ENCODE assay signal across 8 mouse cellular contexts in genomic region chr12:91849045-91849467, GRCm38 (mm10). TPM values are rescaled to one million over a fixed set of nuclear protein-coding genes. Genes with fewer than 3 reads are reported as not detected.
DNase-seq lines count a peak whose midpoint lies in the region; ATAC-seq and TF ChIP-seq lines count a peak whose summit lies in the region.

Gene Sel1l (minus strand): TSS chr12:91849157.

- peak within 1 kb of the TSS; percentile 72 for H3K4me2 ChIP-seq in heart, embryonic 11.5 days
- peak within 1 kb of the TSS; percentile 78 for H3K4me2 ChIP-seq in kidney, embryonic 16.5 days (replicated peaks; ENCODE audit: low read depth, low read length)
- peak within 1 kb of the TSS; percentile 74 for H3K4me2 ChIP-seq in myocyte (ENCODE audit: low read depth)

- ATAC-seq in heart, embryonic 11.5 days (replicated peaks; ENCODE audit: insufficient number of reproducible peaks, low FRiP score, low TSS enrichment), result peak; percentile 100
- peak; percentile 100 for ATAC-seq in kidney, embryonic 16.5 days (ENCODE audit: low FRiP score, low TSS enrichment)

- H3K27me3 ChIP-seq in C2C12 (ENCODE audit: control insufficient read depth, insufficient read depth, insufficient read length) (no peaks in the 10 kb centered on the region), myocyte (ENCODE audit: control insufficient read depth, insufficient read depth, insufficient read length) (peaks cover under 1% of the 10 kb centered on the region)
- H3K27me3 ChIP-seq in erythroblast, embryonic 14.5 days (ENCODE audit: control insufficient read depth), result no peaks in the 10 kb centered on the region
- H3K27me3 ChIP-seq in heart, embryonic 11.5 days (ENCODE audit: control insufficient read depth, insufficient read depth, low read length), result no peaks in the 10 kb centered on the region
- no peaks in the 10 kb centered on the region for H3K27me3 ChIP-seq in kidney, embryonic 16.5 days (ENCODE audit: insufficient read depth, low read length)
- H3K27me3 ChIP-seq in liver, adult 2 months (ENCODE audit: control insufficient read depth, insufficient read depth, low read length), result no peaks in the 10 kb centered on the region
- no peaks in the 10 kb centered on the region for H3K27me3 ChIP-seq in splenic B cell, adult 2 months (ENCODE audit: control insufficient read depth, insufficient read depth, low read length, poor library complexity, severe bottlenecking)

- H3K9ac ChIP-seq in heart, embryonic 11.5 days (ENCODE audit: low read depth, low read length), result peak within 1 kb of the TSS; percentile 86
- peak within 1 kb of the TSS; percentile 91 for H3K9ac ChIP-seq in kidney, embryonic 16.5 days (replicated peaks; ENCODE audit: low read length)
- H3K9ac ChIP-seq in liver, adult 2 months (ENCODE audit: low read depth, low read length), result peak within 1 kb of the TSS; percentile 93

- WGBS in heart, embryonic 11.5 days (ENCODE audit: insufficient replicate concordance), result under 1% methylated on average over 35 of the region's 35 CpGs
- WGBS in kidney, embryonic 16.5 days, result under 1% methylated on average over 35 of the region's 35 CpGs
- WGBS in liver, adult 2 months, result 1% methylated on average over 33 of the region's 35 CpGs

- H3K4me3 ChIP-seq in C2C12 (ENCODE audit: insufficient read depth, poor library complexity, severe bottlenecking) (peak within 1 kb of the TSS; percentile 79), myocyte (peak within 1 kb of the TSS; percentile 51)
- H3K4me3 ChIP-seq in erythroblast, embryonic 14.5 days (replicated peaks), result peak within 1 kb of the TSS; percentile 78
- peak within 1 kb of the TSS; percentile 73 for H3K4me3 ChIP-seq in heart, embryonic 11.5 days (ENCODE audit: low read depth, low read length)
- peak within 1 kb of the TSS; percentile 80 for H3K4me3 ChIP-seq in kidney, embryonic 16.5 days (ENCODE audit: low read length)
- H3K4me3 ChIP-seq in liver, adult 2 months (ENCODE audit: insufficient read depth, low read depth, low read length), result peak within 1 kb of the TSS; percentile 92

- DNase-seq in brain, embryonic 14.5 days (ENCODE audit: low read depth), result peak; percentile 100
- DNase-seq in liver, adult 2 months (ENCODE audit: extremely low read depth, low read depth, low spot score), result peak; percentile 97
- DNase-seq in splenic B cell, adult 2 months (ENCODE audit: low read depth, low spot score), result peak; percentile 99

- no peaks in the 10 kb centered on the region for H3K9me3 ChIP-seq in erythroblast, embryonic 14.5 days (ENCODE audit: control insufficient read depth, low read length)
- no peaks in the 10 kb centered on the region for H3K9me3 ChIP-seq in heart, embryonic 11.5 days (replicated peaks; ENCODE audit: control insufficient read depth, low read length)
- no peaks in the 10 kb centered on the region for H3K9me3 ChIP-seq in kidney, embryonic 16.5 days (ENCODE audit: low read length)

- no peaks in the 10 kb centered on the region for H3K36me3 ChIP-seq in C2C12 (ENCODE audit: control insufficient read depth, insufficient read depth)
- peaks cover under 1% of the 10 kb centered on the region for H3K36me3 ChIP-seq in erythroblast, embryonic 14.5 days (ENCODE audit: control insufficient read depth)
- no peaks in the 10 kb centered on the region for H3K36me3 ChIP-seq in heart, embryonic 11.5 days (ENCODE audit: control insufficient read depth, insufficient read depth, low read length)
- no peaks in the 10 kb centered on the region for H3K36me3 ChIP-seq in kidney, embryonic 16.5 days (ENCODE audit: insufficient read depth, low read length)
- no peaks in the 10 kb centered on the region for H3K36me3 ChIP-seq in liver, adult 2 months (ENCODE audit: control insufficient read depth, insufficient read depth, low read length)
- H3K36me3 ChIP-seq in myocyte (ENCODE audit: control insufficient read depth, insufficient read depth), result no peaks in the 10 kb centered on the region
- H3K36me3 ChIP-seq in splenic B cell, adult 2 months (ENCODE audit: control insufficient read depth, insufficient read depth, low read length, poor library complexity, severe bottlenecking), result peaks cover 4% of the 10 kb centered on the region; the same call in 1 of the 2 replicates

- TF ChIP-seq CTCF in C2C12 (IDR thresholded peaks at IDR 0.05; ENCODE audit: control insufficient read depth, insufficient read depth, insufficient read length), result no peak
- no peak for TF ChIP-seq CTCF in brain, embryonic 14.5 days (IDR thresholded peaks at IDR 0.05; ENCODE audit: borderline replicate concordance, extremely low read depth, insufficient read depth, insufficient read length)
- TF ChIP-seq CTCF in liver, adult 2 months (IDR thresholded peaks at IDR 0.05; ENCODE audit: low read depth, low read length), result no peak

- H3K79me3 ChIP-seq in C2C12 (ENCODE audit: low read depth), result peaks cover 9% of the 10 kb centered on the region

- peak within 1 kb of the TSS; percentile 73 for H3ac ChIP-seq in C2C12 (ENCODE audit: control insufficient read depth, insufficient read length, low read depth)
- peak within 1 kb of the TSS; percentile 63 for H3ac ChIP-seq in myocyte (ENCODE audit: control insufficient read depth, insufficient read length)

- TF ChIP-seq POLR2A in brain, embryonic 14.5 days (IDR thresholded peaks at IDR 0.05; ENCODE audit: borderline replicate concordance, extremely low read depth, insufficient read depth, insufficient read length, poor library complexity, severe bottlenecking), result peak; percentile 97
- peak; percentile 96 for TF ChIP-seq POLR2A in liver, adult 2 months (IDR thresholded peaks at IDR 0.05; ENCODE audit: extremely low read depth, insufficient read depth, low read length)
- peak; percentile 100 for TF ChIP-seq POLR2A in myocyte (IDR thresholded peaks at IDR 0.05; ENCODE audit: insufficient read length, low read depth)

- H3K27ac ChIP-seq in heart, embryonic 11.5 days (ENCODE audit: low read depth, low read length), result peak within 1 kb of the TSS; percentile 36
- peak within 1 kb of the TSS; percentile 36; the same call in 1 of the 2 replicates for H3K27ac ChIP-seq in kidney, embryonic 16.5 days (ENCODE audit: low read length)
- peak within 1 kb of the TSS; percentile 95 for H3K27ac ChIP-seq in liver, adult 2 months (replicated peaks; ENCODE audit: insufficient read depth, low read depth, low read length)

- peaks cover 21% of the 10 kb centered on the region for H3K79me2 ChIP-seq in C2C12 (ENCODE audit: control insufficient read depth, insufficient read depth)
- H3K79me2 ChIP-seq in liver, adult 2 months (ENCODE audit: control insufficient read depth, insufficient read depth, low read length), result peaks cover 8% of the 10 kb centered on the region
- peaks cover 28% of the 10 kb centered on the region for H3K79me2 ChIP-seq in myocyte (ENCODE audit: control insufficient read depth, insufficient read depth)

- peaks cover 22% of the 10 kb centered on the region for H3K4me1 ChIP-seq in erythroblast, embryonic 14.5 days (ENCODE audit: control insufficient read depth)
- peaks cover 5% of the 10 kb centered on the region; the same call in 1 of the 2 replicates for H3K4me1 ChIP-seq in heart, embryonic 11.5 days (ENCODE audit: control insufficient read depth, insufficient read depth, low read length)
- peaks cover 7% of the 10 kb centered on the region for H3K4me1 ChIP-seq in kidney, embryonic 16.5 days (ENCODE audit: insufficient read depth, low read length)
- H3K4me1 ChIP-seq in liver, adult 2 months (ENCODE audit: control insufficient read depth, insufficient read depth, low read length), result peaks cover 12% of the 10 kb centered on the region

TF ChIP-seq in C2C12, 6 proteins besides CTCF, POLR2A, EP300 and RAD21:
- no peak for TF ChIP-seq MYOD1 (IDR thresholded peaks at IDR 0.05; ENCODE audit: control insufficient read depth, insufficient read length, low read depth)
- TF ChIP-seq MAX (IDR thresholded peaks at IDR 0.05), result no peak

TF ChIP-seq in myocyte, 11 proteins besides CTCF, POLR2A, EP300 and RAD21:
- TF ChIP-seq POLR2AphosphoS2 (IDR thresholded peaks at IDR 0.05; ENCODE audit: insufficient read length, low read depth) (peak; percentile 97), TCF12 (IDR thresholded peaks at IDR 0.05; ENCODE audit: insufficient read depth, poor library complexity, severe bottlenecking) (no peak), CEBPB (IDR thresholded peaks at IDR 0.05; ENCODE audit: insufficient read depth, poor library complexity, severe bottlenecking) (no peak), E2F4 (IDR thresholded peaks at IDR 0.05; ENCODE audit: insufficient read depth) (no peak), USF1 (IDR thresholded peaks at IDR 0.05; ENCODE audit: low read depth) (no peak), MYOD1 (IDR thresholded peaks at IDR 0.05; ENCODE audit: control insufficient read depth in 1 of 3, insufficient read length in 2 of 3, low read depth in 2 of 3) (peak in 1 of 3 experiments; percentile 21), MYOG (IDR thresholded peaks at IDR 0.05; ENCODE audit: control insufficient read depth in 1 of 3, insufficient read depth in 1 of 3, insufficient read length in 2 of 3, low read depth in 2 of 3) (no peak), TCF3 (IDR thresholded peaks at IDR 0.05; ENCODE audit: insufficient read length, low read depth) (no peak), SRF (IDR thresholded peaks at IDR 0.05; ENCODE audit: control insufficient read depth, insufficient read length, low read depth) (peak; percentile 50), MAX (IDR thresholded peaks at IDR 0.05; ENCODE audit: low read depth) (no peak), REST (IDR thresholded peaks at IDR 0.05; ENCODE audit: insufficient read depth, insufficient read length) (peak; percentile 1)

RNA-seq across cellular contexts. Expression of gene Sel1l, which starts in this region (rescaled TPM):
- 20.9 TPM for polyA plus RNA-seq in C2C12 (2012; fragmentation: generic; extraction: Trizol)
- polyA plus RNA-seq in brain, embryonic 14.5 days (2012; rRNA removed), result 57.5 and 67.8 TPM in 2 replicates
- 0.29 and 0.30 TPM in 2 replicates for polyA plus RNA-seq in erythroblast, embryonic 14.5 days (2012)
- polyA plus RNA-seq in heart, embryonic 11.5 days (2014; fragmentation: Nextera tagmentation; extraction: Ambion mirVana), result 60.8 and 67.6 TPM in 2 replicates
- polyA plus RNA-seq in kidney, embryonic 16.5 days (2015; fragmentation: Nextera tagmentation; extraction: Ambion mirVana), result 87.5 and 94.4 TPM in 2 replicates
- 97.2 and 107 TPM in 2 replicates for total RNA-seq in liver, adult 2 months (2014; rRNA removed)
- 37.5 and 37.7 TPM in 2 replicates for polyA plus RNA-seq in liver, adult 2 months (2012; rRNA removed)
- polyA plus RNA-seq in myocyte (2012; fragmentation: generic; extraction: Trizol), result 54.2 TPM

Comparison
In these comparisons a context has a peak if more than half of its experiments do, and no peak if none do; other contexts are left out.
1. Peak in every context shown above with its lines: DNase-seq, ATAC-seq, H3K4me3 ChIP-seq and H3K27ac ChIP-seq.
2. RNA of gene Sel1l (polyA plus RNA-seq): 87.5 to 94.4 TPM in kidney, embryonic 16.5 days, 57.5 to 67.8 TPM in brain, embryonic 14.5 days, 60.8 to 67.6 TPM in heart, embryonic 11.5 days, 54.2 TPM in myocyte (single experiment), 37.5 to 37.7 TPM in liver, adult 2 months and 20.9 TPM in C2C12 (single experiment); 0.29 to 0.30 TPM in erythroblast, embryonic 14.5 days; every median in the first group is over 10 times any median in the second.
3. H3K27ac ChIP-seq: peak in every context shown above with its lines; median percentile 95 in liver, adult 2 months; 36 in heart, embryonic 11.5 days; 36 in kidney, embryonic 16.5 days.